Mouse (Mus musculus): ENCODE data around the gene Dyrk3. TPM values are rescaled to one million over a fixed set of nuclear protein-coding genes. Genes with fewer than 3 reads are reported as not detected.
"Not testable (repeated sequence)": the region's sequence is repeated elsewhere in the genome, so short reads cannot be mapped to it uniquely, and the experiment has no call there.

The Dyrk3 gene
- polyA plus RNA-seq, 1 experiment from 2014 or later = 4.1 TPM

- no peak overlapping the region for H3K27ac ChIP-seq
- H3K4me3 ChIP-seq (replicated peaks) = no peak overlapping the region
- WGBS = 81% methylated on average over 3 of the region's 3 CpGs
- H3K4me2 ChIP-seq (replicated peaks) = no peak overlapping the region
- H3K9me3 ChIP-seq = no peaks in the 10 kb centered on the region
- H3K36me3 ChIP-seq = no peaks in the 10 kb centered on the region
- no peak overlapping the region for H3K9ac ChIP-seq
- no peak for ATAC-seq
- no peaks in the 10 kb centered on the region for H3K27me3 ChIP-seq (replicated peaks)
- no peaks in the 10 kb centered on the region for H3K4me1 ChIP-seq (replicated peaks)
Measured at GRCm38 (mm10) chr1:131146181-131146614, 8.1 kb upstream of the Dyrk3 start.

GRCm38 (mm10) chr1:131145222-131145621 lies 7.1 kb upstream of the Dyrk3 start:
- H3K36me3 ChIP-seq; H3K9me3 ChIP-seq; H3K4me3 ChIP-seq (replicated peaks); ATAC-seq; H3K27me3 ChIP-seq (replicated peaks); H3K4me2 ChIP-seq (replicated peaks); H3K27ac ChIP-seq; H3K4me1 ChIP-seq (replicated peaks); H3K9ac ChIP-seq: not testable (repeated sequence)
- 91% methylated on average over 3 of the region's 3 CpGs for WGBS

- H3K9me3 ChIP-seq = no peaks in the 10 kb centered on the region
- no peak overlapping the region for H3K9ac ChIP-seq
- H3K27ac ChIP-seq = no peak overlapping the region
- H3K27me3 ChIP-seq (replicated peaks) = no peaks in the 10 kb centered on the region
- WGBS = 74% methylated on average over 1 of the region's 1 CpGs
- ATAC-seq = no peak
- no peak overlapping the region for H3K4me3 ChIP-seq (replicated peaks)
- H3K36me3 ChIP-seq = no peaks in the 10 kb centered on the region
- peaks cover 4% of the 10 kb centered on the region for H3K4me1 ChIP-seq (replicated peaks)
- no peak overlapping the region for H3K4me2 ChIP-seq (replicated peaks)
Measured at GRCm38 (mm10) chr1:131142472-131142871, 4.3 kb upstream of the Dyrk3 start.

- no peak overlapping the region for H3K4me3 ChIP-seq (replicated peaks)
- no peaks in the 10 kb centered on the region for H3K36me3 ChIP-seq
- no peak overlapping the region for H3K27ac ChIP-seq
- H3K9me3 ChIP-seq = no peaks in the 10 kb centered on the region
- no peaks in the 10 kb centered on the region for H3K27me3 ChIP-seq (replicated peaks)
- H3K4me1 ChIP-seq (replicated peaks) = peaks cover 4% of the 10 kb centered on the region
- WGBS = 47% methylated on average over 2 of the region's 2 CpGs
- ATAC-seq = no peak
- no peak overlapping the region for H3K4me2 ChIP-seq (replicated peaks)
- H3K9ac ChIP-seq = no peak overlapping the region
Measured at GRCm38 (mm10) chr1:131141449-131141848, 3.3 kb upstream of the Dyrk3 start.

- no peaks in the 10 kb centered on the region for H3K27me3 ChIP-seq (replicated peaks)
- peaks cover 6% of the 10 kb centered on the region for H3K4me1 ChIP-seq (replicated peaks)
- peak overlapping the region; percentile 87 for H3K4me2 ChIP-seq (replicated peaks)
- peak overlapping the region; percentile 88; the same call in 1 of the 2 replicates for H3K27ac ChIP-seq
- H3K4me3 ChIP-seq (replicated peaks) = peak overlapping the region; percentile 92; the same call in 1 of the 2 replicates
- ATAC-seq = no peak
- H3K9me3 ChIP-seq = no peaks in the 10 kb centered on the region
- WGBS = 61% methylated on average over 11 of the region's 11 CpGs
- H3K9ac ChIP-seq = peak overlapping the region; percentile 68
- no peaks in the 10 kb centered on the region for H3K36me3 ChIP-seq
Measured at GRCm38 (mm10) chr1:131139102-131140095, 1.3 kb upstream of the Dyrk3 start.

GRCm38 (mm10) chr1:131137717-131138118 lies 422 bp downstream of the Dyrk3 start:
- H3K4me2 ChIP-seq (replicated peaks) = peak overlapping the region; percentile 87
- peak; percentile 85 for ATAC-seq
- no peaks in the 10 kb centered on the region for H3K9me3 ChIP-seq
- peak overlapping the region; percentile 68 for H3K9ac ChIP-seq
- H3K4me1 ChIP-seq (replicated peaks) = peaks cover 6% of the 10 kb centered on the region
- no peaks in the 10 kb centered on the region for H3K36me3 ChIP-seq
- H3K27me3 ChIP-seq (replicated peaks) = no peaks in the 10 kb centered on the region
- peak overlapping the region; percentile 88; the same call in 1 of the 2 replicates for H3K27ac ChIP-seq
- under 1% methylated on average over 34 of the region's 36 CpGs for WGBS
- H3K4me3 ChIP-seq (replicated peaks) = peak overlapping the region; percentile 92

GRCm38 (mm10) chr1:131137111-131137510 lies 1.0 kb downstream of the Dyrk3 start:
- Histone ChIP-seq H3K4me3 (replicated peaks) (no peak overlapping the region), H3K27ac (no peak overlapping the region), H3K9ac (no peak overlapping the region), H3K36me3 (no peaks in the 10 kb centered on the region), H3K4me2 (replicated peaks) (0 out of 2 replicates have a peak overlapping the region, but pooled peaks have one; percentile 9), H3K4me1 (replicated peaks) (peaks cover 6% of the 10 kb centered on the region), H3K27me3 (replicated peaks) (no peaks in the 10 kb centered on the region), H3K9me3 (no peaks in the 10 kb centered on the region)
- 26% methylated on average over 5 of the region's 5 CpGs for WGBS
- no peak for ATAC-seq

GRCm38 (mm10) chr1:131135960-131136629 lies 2.0 kb downstream of the Dyrk3 start:
- Histone ChIP-seq H3K9ac (no peak overlapping the region), H3K4me2 (replicated peaks) (no peak overlapping the region), H3K36me3 (no peaks in the 10 kb centered on the region), H3K4me1 (replicated peaks) (peaks cover 6% of the 10 kb centered on the region), H3K9me3 (no peaks in the 10 kb centered on the region), H3K4me3 (replicated peaks) (no peak overlapping the region), H3K27me3 (replicated peaks) (no peaks in the 10 kb centered on the region), H3K27ac (no peak overlapping the region)
- WGBS = 79% methylated on average over 10 of the region's 10 CpGs
- no peak for ATAC-seq

GRCm38 (mm10) chr1:131134942-131135522 lies 3.1 kb downstream of the Dyrk3 start:
- Histone ChIP-seq H3K4me2 (replicated peaks) (no peak overlapping the region), H3K27me3 (replicated peaks) (no peaks in the 10 kb centered on the region), H3K27ac (no peak overlapping the region), H3K9me3 (no peaks in the 10 kb centered on the region), H3K36me3 (no peaks in the 10 kb centered on the region), H3K4me1 (replicated peaks) (peaks cover 6% of the 10 kb centered on the region), H3K4me3 (replicated peaks) (no peak overlapping the region), H3K9ac (no peak overlapping the region)
- ATAC-seq = no peak
- 72% methylated on average over 8 of the region's 8 CpGs for WGBS

GRCm38 (mm10) chr1:131134231-131134630 lies 3.9 kb downstream of the Dyrk3 start:
- Histone ChIP-seq H3K36me3 (peaks cover 4% of the 10 kb centered on the region; the same call in 1 of the 2 replicates), H3K4me1 (replicated peaks) (peaks cover 3% of the 10 kb centered on the region), H3K27ac (no peak overlapping the region), H3K27me3 (replicated peaks) (no peaks in the 10 kb centered on the region), H3K4me2 (replicated peaks) (no peak overlapping the region), H3K9me3 (no peaks in the 10 kb centered on the region), H3K4me3 (replicated peaks) (no peak overlapping the region), H3K9ac (no peak overlapping the region)
- no peak for ATAC-seq
- WGBS = 67% methylated on average over 6 of the region's 6 CpGs

GRCm38 (mm10) chr1:131125987-131126744 lies 12.0 kb downstream of the Dyrk3 start:
- no peak overlapping the region for H3K4me2 ChIP-seq (replicated peaks)
- H3K27me3 ChIP-seq (replicated peaks) = no peaks in the 10 kb centered on the region
- H3K36me3 ChIP-seq = peaks cover 7% of the 10 kb centered on the region
- no peak overlapping the region for H3K9ac ChIP-seq
- H3K4me1 ChIP-seq (replicated peaks) = 0 out of 2 replicates have a peak, but pooled peaks cover 4% of the 10 kb centered on the region
- H3K9me3 ChIP-seq = no peaks in the 10 kb centered on the region
- 57% methylated on average over 11 of the region's 11 CpGs for WGBS
- no peak overlapping the region for H3K4me3 ChIP-seq (replicated peaks)
- peak; percentile 67; the same call in 1 of the 2 replicates for ATAC-seq
- no peak overlapping the region for H3K27ac ChIP-seq
